Mouse (Mus musculus): ENCODE data around the gene 1110032A03Rik.

1110032A03Rik gene

DNA sequence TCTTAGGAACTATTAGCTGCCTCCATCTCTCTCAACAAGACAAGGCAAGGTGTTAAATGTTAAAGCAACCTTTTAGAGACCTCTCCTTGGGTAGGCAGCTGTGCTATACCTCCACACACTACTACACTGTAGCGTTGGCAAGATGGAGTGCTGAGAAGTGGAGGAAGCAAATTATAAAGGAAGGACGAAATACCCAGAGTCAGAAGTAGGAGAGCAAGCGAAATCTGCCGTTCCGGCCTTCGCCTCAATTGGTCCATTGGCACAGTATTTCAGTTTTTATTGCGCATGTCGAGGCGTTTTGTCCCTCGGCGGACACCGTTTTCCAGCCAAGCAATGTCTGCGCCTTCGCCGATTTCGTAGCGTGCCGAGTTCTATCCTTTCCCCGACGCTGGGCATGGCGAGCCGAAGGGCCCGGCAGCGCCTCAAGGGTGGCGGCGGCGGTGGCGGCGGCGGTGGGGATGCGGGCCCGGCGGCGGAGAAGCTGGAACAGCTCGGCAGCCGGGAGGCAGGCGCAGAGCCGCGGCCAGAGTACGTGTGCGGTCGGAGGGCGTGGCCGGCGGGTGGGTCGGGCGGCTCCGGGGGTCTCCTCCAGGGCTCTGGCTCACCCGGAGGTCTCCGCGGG, at the start of gene 1110032A03Rik, which contains the start of gene Alg9:
TSS of gene 1110032A03Rik (minus strand) at position 530 of the 622 bp plus-strand sequence.
TSS of gene Alg9 (plus strand) at position 29 of the 622 bp plus-strand sequence.
- peak; percentile 90 for DNase-seq

DNA sequence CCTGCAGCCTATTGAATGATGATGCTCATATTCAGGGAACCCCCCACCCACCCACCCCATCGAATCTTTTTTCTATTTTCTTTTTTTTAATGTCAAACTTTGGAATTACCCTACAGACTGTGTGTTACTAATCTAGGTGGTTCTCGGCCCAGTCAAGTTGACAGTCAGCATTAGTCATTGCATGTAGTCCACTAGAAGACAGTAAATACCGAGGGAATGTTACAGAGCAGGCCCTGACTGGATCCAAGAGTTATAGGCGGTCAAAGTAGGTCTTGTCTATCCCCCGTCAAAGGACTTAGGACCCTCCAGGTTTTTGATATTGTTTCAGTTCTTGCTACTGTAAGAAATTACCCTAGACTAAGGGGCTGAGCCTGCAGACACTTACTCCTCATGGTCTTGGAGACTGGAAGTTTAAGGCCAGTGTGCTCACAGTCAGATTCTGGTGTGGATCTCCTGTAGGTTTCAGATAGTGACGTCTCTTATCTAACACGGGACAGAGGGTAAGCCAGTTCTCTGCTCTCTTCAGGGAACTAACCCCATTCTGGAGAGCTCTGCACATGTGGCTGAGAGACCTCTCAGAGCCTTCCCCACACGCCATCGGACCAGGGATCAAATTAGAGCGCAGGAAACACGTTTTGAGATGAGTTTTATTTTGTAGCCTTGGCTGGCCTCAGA, 48.6 kb upstream of the 1110032A03Rik start:
- no peak for DNase-seq

DNA sequence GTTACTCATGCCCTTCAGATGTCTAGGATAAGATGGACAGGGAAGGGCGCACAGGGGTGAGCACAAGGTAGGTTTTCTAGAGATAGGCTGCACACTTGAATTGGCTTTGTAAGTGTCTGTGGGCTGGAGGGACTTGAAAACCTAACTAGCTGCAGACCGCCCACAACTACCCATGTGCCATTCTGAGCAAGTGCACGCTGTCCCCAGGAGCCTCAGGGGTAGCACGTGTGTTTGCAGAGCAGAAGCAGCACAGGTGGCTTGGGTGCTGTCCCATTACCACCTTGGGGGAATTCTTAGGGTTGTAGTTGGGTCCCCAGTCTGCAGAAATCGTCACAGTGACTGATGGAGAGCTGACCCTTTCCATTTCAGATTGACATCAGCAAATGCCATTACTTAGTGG, 46.9 kb upstream of the 1110032A03Rik start:
- no peak for DNase-seq

DNA sequence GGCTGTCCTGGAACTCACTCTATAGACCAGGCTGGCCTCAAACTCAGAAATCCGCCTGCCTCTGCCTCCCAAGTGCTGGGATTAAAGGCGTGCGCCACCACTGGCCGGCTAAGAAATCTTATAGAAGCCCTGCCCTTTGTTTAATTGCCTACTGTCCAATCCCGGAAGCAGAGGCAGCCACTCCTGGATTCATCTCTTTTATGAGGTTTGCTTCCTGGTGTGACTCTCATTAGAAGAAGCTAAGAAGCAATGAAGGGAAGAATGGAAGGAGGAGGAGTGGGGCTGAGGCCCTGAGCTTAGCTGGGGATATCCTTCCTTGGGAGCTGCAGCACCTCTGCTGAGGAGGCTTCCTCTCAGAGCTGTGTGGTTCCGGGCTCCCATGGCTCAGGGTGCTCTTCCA, 46.3 kb upstream of the 1110032A03Rik start:
- DNase-seq, result no peak

DNA sequence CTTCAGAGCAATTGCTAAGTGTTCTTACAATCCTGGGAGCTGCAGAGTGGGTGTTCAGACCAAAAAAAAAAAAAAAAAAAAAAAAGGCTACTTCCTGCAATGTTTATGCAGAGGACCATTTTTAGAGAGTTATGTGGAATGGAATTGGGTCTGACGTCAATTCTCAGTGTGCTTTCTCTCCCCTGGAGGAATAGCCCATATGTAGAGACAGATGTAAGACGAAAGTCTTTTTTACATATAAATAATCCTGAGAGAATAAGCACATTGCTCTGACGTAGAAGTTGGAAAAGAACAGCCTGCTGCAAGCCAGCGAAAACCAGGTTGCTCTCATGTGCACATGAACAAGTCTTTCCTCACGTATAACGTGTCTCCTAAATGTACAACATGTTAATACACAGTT, 44.4 kb upstream of the 1110032A03Rik start:
- DNase-seq, result no peak

DNA sequence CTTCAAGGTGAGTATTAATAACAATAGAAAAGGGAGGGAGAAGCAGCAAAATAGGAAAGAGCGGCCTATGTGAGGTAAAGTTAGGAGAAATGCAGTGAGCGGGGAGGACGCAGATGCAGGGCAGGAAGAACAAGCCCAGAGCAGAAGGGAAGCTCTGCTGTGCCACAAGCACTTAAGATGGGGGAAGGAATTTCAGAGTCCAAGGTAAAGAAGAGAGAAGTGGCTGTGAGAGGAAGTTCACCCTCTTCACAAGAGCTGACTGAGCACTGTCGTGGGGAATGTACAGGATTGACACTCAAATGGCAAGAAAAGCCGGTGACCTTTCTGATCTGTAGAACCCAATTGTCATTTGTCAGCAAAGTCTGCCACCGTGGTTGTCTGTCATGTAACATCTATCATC, 42.7 kb upstream of the 1110032A03Rik start:
- DNase-seq, result no peak

DNA sequence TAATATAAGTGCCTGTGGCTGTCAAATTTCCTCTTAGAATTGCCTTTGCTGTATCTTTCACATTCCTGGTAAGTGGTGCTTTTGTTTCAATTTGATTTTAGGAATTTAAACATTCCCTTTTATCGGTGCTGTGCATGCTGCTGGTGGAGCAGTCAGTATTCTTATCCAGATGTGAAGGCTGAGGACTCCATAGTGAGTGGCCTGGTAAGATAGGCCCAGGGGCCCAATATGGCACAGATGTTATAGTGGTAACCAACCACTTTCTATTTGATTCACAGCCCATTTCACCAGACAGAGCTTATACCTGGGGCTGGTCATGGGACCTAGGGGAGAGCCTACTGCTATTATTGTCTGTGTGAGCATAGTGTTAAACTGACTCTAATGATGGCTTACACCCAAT, 41.2 kb upstream of the 1110032A03Rik start:
- DNase-seq, result no peak

DNA sequence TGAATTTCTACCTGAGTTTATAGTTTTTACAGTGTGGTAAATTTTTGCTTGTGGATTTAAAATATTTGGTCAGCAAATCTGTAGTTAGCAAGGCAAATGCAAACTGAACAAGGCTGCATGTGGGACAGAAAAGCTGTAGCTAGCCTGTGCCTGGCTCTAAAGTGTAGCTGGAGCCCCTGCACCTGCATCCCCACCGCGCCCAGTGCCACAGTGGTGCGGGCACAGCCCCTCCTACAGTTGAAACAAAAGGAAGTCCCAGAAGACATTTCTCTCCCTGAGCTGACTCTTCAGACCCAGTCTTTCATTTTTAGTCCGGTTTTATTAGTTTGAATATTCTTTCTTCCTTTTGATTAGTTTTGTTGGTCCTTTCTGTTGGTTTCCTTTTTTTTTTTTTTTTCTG, 40.3 kb upstream of the 1110032A03Rik start:
- peak; percentile 74 for DNase-seq

DNA sequence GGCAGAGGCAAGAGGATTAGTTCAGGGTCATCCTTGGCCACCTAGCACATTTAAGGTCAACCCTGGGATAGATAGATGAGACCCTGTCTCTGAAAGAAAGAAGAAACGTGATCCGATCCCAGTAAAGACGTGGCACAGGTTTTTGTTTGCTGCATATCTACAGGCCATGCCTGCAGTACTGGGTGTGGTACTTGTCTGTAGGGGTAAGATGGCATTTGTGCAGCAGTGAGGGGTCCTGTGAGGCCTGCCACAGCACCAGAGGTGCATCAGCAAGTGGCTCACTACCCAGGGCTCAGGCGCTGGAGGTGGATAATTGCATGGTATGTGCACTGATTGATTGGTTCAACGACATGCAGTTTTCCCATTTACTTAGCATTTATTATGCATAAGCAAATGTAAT, 38.5 kb upstream of the 1110032A03Rik start:
- no peak for DNase-seq

DNA sequence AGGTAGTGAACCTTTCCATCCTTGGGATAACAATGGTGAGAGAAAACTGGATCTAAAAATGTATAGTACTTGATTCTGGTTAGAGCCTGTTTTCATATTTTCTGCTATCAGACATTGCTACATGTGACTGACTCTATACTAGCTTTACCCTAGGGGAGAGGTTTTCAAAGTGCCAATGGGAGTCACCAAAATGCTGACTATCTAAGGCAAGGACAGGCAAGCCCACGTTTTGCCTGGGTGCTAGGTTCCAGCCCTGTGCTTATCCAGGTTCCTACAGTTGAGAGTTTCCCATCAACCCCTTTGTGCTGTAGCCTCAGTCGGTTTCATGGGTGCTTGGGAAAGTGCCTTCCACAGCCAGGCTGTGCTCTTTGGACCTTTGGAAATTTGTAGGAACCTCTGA, 36.4 kb upstream of the 1110032A03Rik start:
- no peak for DNase-seq

DNA sequence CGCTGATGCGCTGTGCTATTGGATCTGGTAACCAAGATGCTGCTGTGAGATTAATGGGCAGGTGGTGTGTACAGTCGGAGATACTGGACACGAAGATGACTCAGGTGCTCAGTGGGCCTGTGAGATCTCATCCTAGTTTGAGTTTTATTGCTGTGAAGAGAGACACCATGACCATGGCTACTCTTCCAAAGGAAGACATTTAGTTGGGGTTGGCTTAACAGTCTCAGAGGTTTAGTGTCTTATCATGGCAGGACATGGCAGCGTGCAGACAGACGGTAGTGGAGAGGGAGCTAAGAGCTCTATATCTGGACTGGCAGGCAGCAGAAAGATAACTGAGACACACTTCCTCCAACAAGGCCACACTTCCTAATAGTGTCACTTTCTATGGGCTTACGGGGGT, 35.9 kb upstream of the 1110032A03Rik start:
- no peak for DNase-seq

DNA sequence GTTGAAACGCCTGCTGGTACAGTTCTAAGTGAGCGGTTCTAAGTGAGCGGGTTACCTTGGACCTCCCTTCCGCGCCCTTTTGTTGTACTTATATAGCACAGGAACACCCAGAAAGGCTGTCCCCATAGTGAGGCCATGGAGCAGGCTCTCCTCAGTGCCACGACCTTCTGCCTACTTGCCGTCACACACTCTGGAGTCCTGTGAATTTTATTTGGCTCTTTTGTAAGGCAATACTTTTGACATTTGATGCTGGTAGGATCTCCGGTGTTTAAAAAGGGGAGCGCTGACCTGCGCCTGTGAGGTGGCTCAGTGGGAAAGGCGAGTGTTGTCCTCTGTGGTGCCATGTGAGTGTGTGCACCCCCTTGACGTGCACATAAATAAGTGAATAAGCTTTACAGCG, 33.8 kb upstream of the 1110032A03Rik start:
- no peak for DNase-seq

DNA sequence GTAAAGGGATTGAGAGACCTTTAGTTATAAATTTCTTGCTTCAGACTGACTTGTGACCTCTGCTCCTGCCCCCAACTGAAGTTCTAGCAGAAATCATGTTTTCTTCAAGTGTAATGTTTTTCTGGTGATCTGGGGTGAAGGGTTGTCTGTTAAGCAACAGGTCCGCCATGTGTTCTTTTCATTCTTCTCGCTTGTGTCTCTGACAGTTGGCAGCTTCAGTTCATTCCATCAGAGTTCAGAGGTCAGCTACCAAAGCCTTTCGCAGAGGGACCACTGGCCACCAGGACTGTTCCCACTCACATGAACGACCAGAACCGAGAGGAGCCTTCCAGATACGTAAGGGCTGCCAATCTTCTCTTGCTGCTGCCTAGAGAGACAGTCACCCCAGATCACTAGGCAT, 33.2 kb upstream of the 1110032A03Rik start:
- no peak for DNase-seq

DNA sequence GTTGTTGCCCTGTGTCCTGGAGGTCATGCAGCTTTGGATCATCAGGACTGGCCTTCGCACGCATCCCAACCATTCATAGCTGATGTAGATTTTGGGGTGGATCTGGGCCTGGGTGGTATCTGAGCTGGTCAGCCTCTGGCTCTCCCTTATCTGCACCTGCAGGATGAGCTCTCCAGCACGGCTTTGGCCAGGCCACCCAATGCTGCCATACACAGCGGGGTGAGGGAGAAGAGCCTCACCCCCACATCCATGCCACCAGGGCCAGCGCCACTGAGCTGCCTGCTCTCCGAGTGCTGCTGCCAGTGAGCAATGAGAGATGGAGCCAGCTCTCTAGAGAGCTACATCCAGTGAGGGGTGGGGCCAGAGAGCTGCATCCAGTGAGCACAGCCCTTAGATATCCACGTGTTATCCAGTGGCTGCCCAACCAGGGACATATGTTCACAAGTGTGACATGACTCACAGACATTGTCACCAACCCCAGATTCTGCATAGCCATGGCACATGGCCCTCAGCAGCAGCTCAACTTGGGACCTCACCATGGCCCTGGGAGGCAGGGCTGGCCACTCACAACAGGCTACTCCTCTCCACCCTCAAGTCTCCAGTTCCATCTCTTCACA, 27.8 kb upstream of the 1110032A03Rik start:
- DNase-seq, result no peak

DNA sequence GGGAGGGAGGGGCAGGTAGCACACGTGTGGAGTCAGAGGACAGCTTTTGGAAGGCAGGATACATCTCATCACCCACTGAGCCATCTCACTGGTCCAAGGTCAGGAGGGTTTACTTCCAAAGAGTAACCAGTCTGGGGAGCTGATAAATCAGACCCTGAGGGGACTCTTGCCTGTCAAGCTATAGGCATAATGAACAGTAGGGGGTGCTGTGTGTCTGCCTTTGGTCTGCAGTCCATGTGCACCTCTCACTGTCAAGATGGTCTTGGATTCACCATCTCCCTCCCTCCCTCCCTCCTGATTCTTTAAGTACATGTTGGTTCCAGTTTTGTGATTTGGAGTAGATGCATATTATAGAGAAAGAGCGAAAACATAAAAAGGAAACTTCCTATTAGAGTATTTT, 25.7 kb upstream of the 1110032A03Rik start:
- peak; percentile 62 for DNase-seq

DNA sequence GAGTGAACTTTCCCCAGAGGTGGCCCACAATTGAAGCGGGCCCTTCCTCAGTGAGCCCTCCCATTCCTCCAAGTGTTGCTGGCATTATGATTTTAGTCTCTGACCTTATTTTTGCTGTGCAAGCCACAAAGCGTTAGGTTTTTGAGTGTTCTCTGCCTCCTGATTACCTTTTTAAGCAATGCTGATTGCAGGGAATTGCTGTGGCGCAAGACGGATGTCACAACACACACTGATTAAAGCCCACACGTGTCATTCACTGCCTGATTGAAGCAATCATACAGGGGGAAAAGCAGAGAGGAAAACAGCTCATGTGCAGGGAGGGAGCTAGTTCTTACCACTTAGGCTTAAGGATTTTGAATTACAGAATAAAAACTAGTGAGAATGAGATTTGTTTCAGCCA, 23.0 kb upstream of the 1110032A03Rik start:
- no peak for DNase-seq

DNA sequence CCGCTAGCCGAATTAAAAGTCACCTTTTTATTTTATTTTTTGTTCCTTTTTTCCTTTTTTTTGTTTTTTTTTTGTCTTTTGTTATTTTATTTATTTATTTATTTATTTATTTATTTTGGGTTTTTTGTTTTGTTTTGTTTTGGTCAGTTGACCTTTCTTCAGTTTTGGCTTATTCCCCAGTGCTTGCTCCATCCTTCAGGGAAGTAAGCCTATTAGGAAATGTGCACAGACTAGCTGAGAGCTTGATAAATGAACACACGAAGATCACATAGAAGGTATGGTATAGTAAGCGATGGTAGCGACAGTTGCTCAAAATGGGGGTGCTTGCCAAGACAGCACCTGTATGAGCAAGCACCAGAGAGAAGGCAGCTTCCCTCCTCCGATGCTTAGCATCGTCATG, 22.3 kb upstream of the 1110032A03Rik start:
- no peak for DNase-seq

DNA sequence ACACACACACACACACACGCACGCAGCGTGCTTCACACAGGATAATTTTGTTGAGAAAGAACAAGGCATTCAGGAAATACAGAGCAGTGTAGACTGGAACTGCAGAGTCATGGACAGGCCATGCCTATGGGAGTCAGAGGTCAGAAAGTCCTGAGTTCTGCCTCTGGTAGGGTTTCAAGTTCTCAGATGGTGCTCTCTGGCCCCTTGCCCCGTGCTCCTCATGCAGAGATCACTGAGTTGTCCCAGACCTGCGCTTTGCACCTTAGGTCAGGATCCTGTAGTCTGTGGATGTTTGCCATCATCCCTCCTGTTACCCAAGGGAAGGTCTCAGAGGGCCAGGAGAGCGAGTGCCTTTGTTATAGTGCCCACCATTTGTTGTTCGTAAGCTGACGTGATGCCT, 21.5 kb upstream of the 1110032A03Rik start:
- no peak for DNase-seq

DNA sequence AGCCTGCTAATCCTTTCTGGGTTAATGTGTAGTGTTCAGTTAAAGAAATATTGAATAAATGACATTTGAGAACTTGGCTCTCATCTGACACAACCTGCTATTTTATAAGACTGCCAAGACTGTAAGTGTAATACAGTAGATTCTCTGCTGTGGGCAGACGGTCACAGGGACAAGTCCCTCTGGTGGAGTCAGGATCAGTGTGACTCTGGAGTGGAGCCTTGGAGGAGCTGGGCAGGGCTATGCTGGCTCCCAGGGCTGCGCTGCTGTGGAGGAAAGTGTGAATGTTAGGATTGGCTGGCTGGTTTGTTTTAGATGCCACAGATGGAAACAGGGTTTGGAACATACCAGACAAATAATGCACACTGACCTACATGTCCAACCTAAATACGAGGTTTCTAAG, 19.9 kb upstream of the 1110032A03Rik start:
- no peak for DNase-seq

DNA sequence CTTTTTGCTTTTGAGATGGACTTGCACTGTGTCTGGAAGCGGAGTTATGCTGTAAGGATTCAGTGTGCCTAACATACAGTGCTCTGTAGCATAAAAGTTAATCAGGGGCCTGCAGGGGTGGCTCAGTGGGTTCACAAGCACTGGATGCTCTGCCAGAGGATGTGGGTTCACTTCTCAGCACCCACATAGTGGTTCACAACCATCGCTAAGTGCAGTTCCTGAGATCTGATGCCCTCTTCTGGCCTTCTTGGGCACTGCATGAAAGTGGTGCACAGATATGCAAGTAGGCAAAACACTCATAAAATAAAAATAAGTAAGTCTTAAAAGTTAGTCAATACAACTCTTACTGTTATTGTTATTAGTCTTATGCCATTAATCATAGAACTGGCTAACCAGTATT, 6.8 kb upstream of the 1110032A03Rik start:
- DNase-seq, result peak; percentile 70

DNA sequence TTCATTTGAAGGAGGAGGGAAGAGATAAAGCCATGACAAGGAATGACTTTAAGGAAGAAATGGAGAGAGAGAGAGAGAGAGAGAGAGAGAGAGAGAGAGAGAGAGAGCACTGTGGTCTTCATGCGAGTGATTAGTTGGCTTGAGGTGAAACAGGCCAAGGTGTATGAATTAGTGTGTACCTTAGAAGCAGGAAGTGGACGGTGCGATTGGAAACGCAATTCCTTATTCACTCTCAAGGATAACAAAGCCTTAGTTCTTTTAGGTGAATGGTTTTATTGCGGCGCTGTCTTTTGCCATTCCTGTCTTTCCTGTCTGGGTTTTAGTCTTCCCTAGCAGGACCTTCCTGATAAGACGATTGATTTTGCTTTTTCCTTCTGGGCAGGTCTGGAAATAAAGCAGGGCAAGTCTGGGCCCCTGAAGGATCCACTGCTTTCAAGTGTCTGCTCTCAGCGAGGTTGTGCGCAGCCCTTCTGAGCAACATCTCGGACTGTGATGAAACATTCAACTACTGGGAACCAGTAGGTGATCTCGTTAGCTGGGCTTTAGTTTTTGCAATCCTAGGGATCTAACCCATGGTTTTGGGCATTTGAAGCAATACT, 941 bp upstream of the 1110032A03Rik start:
- no peak for DNase-seq

DNA sequence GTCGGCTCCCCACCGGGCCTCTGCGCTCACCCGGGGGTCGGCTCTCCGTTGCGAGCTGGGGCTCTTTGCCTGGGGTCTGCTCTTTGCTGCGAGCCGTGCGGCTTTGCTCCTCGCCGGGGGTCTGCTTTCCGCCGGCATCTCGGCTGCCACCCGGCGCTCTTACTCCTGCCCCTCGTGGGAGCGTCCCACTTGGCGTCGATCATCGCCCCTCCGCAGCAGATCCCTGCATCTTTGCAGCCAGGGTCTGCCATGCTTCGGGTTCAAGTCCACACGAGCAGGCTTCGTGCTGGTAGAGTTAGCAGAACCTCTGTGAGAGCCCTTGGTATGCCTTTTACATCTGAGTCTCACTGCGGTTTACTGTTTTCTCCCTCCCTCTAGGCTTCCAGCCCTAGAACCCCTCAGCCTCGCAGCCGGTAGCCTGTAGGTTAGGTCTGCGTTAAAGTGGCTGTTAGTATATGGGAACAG, 374 bp upstream of the 1110032A03Rik start:
- DNase-seq, result peak; percentile 38

DNA sequence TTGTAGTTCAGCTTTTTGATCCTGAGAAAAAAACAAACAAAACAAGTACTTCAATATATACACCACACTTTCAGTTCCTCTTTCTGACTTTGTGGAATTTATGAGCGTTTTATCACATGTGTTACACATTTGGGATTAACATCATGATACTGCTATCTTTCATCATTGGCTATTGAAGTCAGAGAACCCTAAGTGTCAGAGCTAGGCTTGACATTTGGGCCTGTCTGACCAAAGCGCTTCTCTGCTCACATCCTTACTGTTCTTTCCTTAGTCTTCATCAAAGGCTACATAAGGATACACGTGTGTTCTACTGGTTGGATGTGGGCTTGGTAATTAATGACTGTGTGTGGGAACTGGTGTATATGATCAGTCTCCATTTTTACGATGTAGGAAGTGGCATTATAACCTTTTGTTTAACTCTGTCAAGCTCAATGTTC, 1.3 kb downstream of the 1110032A03Rik start:
- no peak for DNase-seq

DNA sequence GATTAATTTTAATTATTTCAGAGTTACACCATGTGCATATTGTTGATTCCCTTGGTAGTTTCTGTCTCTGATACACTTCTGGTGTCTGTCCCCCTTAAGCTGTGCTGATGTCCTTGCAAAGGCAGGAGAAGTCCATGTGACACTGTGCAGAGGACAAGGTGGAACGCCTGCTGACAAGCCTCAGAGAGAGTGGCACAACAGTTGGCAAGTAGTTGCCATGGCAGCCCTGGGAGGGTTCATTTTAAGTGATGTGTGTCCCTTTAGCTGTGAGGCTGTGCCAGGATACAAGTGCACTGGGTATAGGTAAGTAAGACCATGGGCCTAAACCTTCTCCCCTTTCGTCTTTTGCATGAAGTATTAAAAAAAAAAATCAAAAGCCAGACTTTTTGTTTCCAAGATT, 5.3 kb downstream of the 1110032A03Rik start:
- DNase-seq, result no peak
